Mouse (Mus musculus): ENCODE data around the gene Adam19. TPM values are rescaled to one million over a fixed set of nuclear protein-coding genes. Genes with fewer than 3 reads are reported as not detected.

Adam19 gene
- total RNA-seq, 2 experiments from 2014 or later, result 1.7 to 4.1 TPM

GRCm38 (mm10) chr11:46070789-46071188 lies 15.0 kb downstream of the Adam19 start:
- no peak for ATAC-seq (replicated peaks; ENCODE audit: low FRiP score, poor library complexity, severe bottlenecking)

DNA sequence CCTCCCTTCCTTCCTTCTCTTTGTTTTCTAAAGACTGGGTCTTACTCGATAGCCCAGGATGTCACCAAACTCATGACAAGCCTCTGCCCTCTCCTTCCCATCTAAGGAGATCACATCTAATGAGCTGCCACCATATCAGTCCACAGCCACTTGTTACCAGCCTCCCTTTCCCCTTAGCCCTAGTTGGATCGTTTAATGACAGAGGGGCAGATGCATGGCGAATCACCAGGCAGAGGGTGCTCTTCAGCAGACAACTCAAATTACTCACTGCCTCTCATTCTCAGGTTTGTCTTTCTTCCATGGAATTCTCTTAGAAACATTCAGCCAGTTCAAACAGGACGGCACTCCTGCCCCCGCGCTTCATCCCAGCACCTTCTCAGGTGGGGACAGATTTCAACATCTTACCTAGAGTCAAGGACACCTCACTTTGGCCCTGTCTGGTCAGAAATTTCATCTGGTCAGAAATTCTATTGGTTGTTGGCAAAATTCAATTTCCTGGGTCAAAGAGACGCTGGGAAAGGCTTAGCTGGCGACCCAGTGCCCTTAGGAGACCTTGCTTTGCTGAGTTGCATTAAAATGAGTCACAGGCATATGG lies 16.8 kb downstream of the Adam19 start:
- ATAC-seq (replicated peaks; ENCODE audit: low FRiP score, poor library complexity, severe bottlenecking), result no peak

GRCm38 (mm10) chr11:46073061-46073849 lies 17.5 kb downstream of the Adam19 start:
- no peak for ATAC-seq (replicated peaks; ENCODE audit: low FRiP score, poor library complexity, severe bottlenecking)

GRCm38 (mm10) chr11:46073850-46074688 lies 18.3 kb downstream of the Adam19 start:
- no peak for ATAC-seq (replicated peaks; ENCODE audit: low FRiP score, poor library complexity, severe bottlenecking)

- ATAC-seq (replicated peaks; ENCODE audit: low FRiP score, poor library complexity, severe bottlenecking), result no peak
Observed at GRCm38 (mm10) chr11:46075507-46075906, 19.7 kb downstream of the Adam19 start.

DNA sequence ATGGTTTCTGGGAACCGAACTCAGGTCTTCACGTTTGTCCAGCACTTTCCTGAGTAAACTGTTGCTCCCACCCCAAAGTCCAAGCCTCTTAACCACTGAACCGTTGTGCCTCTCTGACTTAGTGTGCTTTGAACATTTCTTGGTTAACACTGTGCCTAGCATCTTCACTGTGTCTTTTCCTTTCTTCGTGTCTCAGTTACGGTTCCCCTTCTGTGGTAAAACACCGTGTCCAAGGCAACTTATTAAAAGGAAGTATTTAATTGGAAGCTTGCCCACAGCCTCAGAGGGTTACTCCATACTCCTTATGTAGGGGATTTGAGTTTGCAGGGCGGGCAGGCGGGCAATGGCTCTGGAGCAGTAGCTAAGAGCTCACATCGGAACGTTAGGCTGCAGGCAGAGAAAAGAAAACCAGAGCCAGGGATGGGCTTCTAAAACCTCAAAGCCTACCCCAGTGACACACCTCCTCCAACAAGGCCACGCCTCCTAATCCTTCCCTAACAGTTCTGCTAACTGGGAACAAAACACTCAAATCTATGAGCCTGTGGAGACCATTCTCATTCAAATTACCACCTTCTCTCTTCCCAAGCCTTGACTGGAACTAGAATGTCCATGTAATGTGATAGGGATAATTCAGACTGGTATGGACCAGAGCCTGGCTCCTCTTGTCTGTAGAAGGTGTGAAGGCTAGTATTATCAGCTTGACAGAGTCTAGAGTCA lies 20.8 kb downstream of the Adam19 start:
- no peak for ATAC-seq (replicated peaks; ENCODE audit: low FRiP score, poor library complexity, severe bottlenecking)

DNA sequence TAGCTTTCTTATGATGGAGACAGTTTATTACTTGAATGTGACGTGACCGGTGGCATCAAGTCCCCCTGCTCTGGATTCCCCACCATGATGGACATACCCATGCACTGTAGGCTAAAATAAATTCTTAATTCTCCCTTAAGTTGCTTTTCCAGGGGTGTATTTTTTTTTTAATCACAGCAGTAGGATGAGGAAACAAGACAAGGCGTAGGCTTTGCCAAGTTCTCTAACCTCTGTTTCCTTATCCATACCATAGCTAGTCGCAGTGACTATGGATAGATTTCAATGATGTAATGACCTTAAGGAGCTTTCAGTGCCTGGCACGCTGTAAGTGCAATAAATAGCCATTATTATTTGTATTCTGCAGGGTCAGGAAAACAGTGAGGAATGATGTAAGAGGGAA lies 21.5 kb downstream of the Adam19 start:
- ATAC-seq (replicated peaks; ENCODE audit: low FRiP score, poor library complexity, severe bottlenecking), result no peak

- ATAC-seq (replicated peaks; ENCODE audit: low FRiP score, poor library complexity, severe bottlenecking), result peak; percentile 98
Observed at GRCm38 (mm10) chr11:46077732-46078375, 22.1 kb downstream of the Adam19 start.

- ATAC-seq (replicated peaks; ENCODE audit: low FRiP score, poor library complexity, severe bottlenecking), result no peak
Observed at GRCm38 (mm10) chr11:46081075-46081474, 25.3 kb downstream of the Adam19 start.

GRCm38 (mm10) chr11:46083405-46083804 lies 27.6 kb downstream of the Adam19 start:
- no peak for ATAC-seq (replicated peaks; ENCODE audit: low FRiP score, poor library complexity, severe bottlenecking)

DNA sequence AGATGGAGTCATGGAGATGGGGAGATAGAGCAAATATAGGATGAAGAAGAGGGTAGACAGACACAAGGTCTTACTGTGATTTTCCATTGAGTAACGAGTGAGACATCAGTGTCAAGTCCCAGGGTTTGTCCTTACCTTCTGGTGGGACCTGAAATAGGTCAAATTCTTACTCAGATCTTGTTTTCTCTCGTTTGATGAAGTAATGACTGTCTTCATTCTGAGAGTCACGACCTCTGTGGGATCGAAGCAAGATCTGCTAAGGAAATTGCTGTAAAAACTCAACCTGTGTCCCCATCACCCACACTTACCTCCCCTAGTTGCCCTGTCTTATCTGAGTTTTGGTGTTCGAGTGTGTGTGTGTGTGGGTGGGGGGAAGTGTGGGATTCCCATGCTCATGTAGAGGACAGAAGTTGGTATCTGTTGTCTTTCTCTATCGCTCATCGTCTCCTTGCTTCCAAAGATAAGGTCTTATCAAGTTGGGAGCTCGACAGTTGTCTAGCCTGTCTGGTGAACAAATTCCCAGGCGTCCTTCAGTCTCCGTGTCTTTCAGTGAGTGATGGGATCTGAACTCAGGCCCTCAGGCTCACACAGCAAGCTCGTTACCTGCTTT lies 28.1 kb downstream of the Adam19 start:
- no peak for ATAC-seq (replicated peaks; ENCODE audit: low FRiP score, poor library complexity, severe bottlenecking)

DNA sequence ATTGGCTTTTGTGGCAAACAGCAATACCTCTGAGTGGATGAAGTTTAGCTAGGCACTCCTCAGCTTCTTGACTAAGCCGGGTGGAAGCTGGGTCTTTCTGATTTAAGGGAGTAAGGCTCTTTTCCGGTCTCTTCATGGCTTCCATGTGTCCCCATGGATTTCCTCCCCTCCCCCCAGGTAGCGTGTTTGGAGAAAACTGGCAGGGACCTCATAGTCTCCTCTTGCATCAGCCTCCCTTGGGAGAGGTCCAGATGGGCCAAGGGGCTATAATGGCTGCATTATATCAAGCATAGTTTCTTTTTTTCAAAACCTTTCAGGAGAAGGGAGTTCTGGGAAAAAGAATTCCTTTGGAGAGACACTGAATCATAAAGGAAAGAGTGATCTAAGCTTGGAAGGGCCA lies 28.8 kb downstream of the Adam19 start:
- no peak for ATAC-seq (replicated peaks; ENCODE audit: low FRiP score, poor library complexity, severe bottlenecking)

DNA sequence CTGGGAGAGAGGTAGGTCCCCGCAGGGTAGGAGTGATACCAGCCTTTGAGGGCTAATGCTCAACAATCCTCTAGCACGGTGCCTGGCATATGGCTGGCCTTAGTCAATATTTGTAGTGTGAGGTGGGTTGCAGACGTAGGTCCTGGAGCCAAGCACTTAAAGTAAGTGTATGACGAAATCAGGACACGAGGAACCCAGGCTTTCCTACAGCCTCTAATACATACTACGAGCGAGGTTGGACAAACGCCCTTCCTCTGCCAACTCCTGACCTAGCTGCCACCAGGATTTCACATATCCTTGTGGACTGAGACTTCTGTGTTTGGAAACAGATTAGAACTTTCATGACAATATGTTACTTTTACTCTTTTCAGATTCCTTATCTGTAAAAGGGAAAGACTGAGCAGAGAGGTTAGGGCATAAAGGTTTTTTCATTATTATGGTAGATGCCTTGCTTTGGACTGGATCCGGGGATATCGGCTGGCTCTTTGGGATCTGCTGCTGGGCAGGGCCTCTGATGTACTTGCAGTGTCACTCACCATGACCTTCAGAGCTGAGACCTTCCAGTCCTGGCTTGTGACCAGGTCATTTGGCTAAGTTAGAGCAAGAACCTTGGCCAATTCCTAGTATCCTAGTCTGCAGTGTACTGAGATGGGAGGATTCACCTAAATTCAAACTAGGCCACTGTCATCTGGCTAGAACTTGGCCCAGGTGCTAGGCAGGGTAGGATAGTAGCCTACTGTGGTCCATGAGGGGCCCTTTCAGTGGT lies 29.8 kb downstream of the Adam19 start:
- ATAC-seq (replicated peaks; ENCODE audit: low FRiP score, poor library complexity, severe bottlenecking), result no peak

DNA sequence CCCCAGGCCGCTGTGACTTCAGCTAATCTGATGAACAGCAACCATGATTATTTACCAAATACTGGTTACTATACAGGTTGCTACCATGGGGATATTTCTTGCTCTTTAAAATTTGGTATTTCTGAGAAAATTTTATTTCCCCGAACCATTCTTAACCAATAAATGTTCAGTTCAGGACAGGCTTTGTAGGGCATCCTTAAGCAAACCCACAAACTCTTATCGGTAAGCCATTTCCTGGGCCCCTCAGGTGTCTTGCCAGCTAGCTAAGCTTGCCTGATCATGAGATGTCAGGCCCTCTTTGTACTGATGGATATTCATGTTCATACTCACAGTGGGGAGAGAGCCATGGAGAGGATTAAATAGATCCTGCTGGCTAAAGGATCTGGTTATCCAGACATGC lies 30.7 kb downstream of the Adam19 start:
- no peak for ATAC-seq (replicated peaks; ENCODE audit: low FRiP score, poor library complexity, severe bottlenecking)

DNA sequence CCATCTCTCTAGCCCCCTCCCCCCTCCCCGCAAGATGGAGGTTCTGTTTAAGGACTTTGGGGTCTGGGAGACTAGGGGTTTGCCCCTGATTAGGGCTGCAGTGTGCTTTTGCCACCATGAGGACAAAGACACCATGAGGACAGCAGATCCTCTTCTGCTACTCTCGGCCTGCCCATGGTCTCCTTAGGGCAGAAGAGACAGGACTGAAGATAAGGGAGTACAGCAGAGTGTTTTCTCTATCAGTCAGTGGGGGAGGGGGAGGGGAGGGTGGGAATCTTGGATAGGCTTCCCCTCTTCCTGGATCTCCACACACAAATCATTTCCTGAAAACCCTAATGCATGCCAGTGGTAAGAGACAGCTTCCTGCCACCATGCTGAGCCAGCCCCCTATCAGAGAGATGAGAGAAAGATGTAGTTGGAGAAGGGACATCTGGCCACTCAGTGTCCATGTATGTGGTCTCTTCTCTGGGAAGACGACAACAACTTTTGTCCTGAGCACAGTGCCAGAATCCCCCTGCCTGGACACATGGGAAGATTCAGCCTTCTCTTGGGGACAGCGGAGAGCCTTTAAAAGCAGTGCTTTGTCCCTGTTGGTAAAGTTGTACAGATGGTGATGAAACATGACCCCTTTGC lies 33.4 kb downstream of the Adam19 start:
- no peak for ATAC-seq (replicated peaks; ENCODE audit: low FRiP score, poor library complexity, severe bottlenecking)

GRCm38 (mm10) chr11:46090036-46090725 lies 34.4 kb downstream of the Adam19 start:
- ATAC-seq (replicated peaks; ENCODE audit: low FRiP score, poor library complexity, severe bottlenecking), result peak; percentile 79

DNA sequence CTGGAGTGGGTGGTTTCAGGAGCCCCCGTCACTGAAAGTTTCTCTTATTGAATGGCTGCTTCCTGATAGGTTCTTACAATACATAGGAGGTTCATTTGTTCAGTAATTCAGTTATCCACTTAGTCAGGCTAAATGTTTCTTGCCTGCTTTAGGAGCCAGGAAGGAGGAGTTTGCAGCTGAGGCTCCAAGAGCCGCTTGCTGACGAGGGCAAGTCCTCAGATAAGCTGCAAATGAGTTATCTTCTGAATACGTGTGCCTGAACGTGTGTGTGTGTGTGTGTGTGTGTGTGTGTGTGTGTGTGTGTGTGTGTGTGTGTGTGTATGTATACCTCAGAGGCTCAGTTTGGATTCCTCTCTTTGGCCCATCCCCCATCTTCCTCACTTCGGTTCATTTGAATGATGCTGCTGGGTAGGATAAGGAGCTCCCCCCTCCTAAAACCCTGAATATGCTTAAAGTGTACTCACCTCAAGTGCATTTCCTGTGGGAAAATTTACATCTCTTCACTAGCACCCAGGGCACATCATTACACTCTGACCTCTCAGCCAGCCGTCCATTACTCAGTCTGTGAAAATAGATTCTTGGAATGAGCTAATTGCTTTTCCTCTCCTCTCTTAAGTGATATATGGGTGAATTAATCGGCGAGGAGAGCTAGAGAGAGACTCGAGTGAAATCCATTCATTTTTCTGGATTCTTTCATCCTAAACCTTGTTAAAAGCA lies 35.3 kb downstream of the Adam19 start:
- ATAC-seq (replicated peaks; ENCODE audit: low FRiP score, poor library complexity, severe bottlenecking), result peak; percentile 88
